Mouse (Mus musculus) spleen, adult 12 weeks (tissue): ENCODE data around the gene Ms4a12.
"Not testable (repeated sequence)": the region's sequence is repeated elsewhere in the genome, so short reads cannot be mapped to it uniquely, and the experiment has no call there.

ENCODE experiments used
- DNase-seq: peaks from one replicate; pipeline ENCODE4 v3.0.0; 2022; ENCODE audit warnings: low spot score

The Ms4a12 gene

GRCm38 (mm10) chr19:11232348-11232747 lies at the start of gene Ms4a12:
Gene Ms4a12 (minus strand): TSS chr19:11232448.
- no peak for DNase-seq

- DNase-seq, result no peak
Observed at GRCm38 (mm10) chr19:11280223-11280622, 48.0 kb upstream of the Ms4a12 start.

GRCm38 (mm10) chr19:11276431-11276830 lies 44.2 kb upstream of the Ms4a12 start:
- DNase-seq, result no peak

- DNase-seq, result no peak
Observed at GRCm38 (mm10) chr19:11266956-11267355, 34.7 kb upstream of the Ms4a12 start.

- peak; percentile 29 for DNase-seq
Observed at GRCm38 (mm10) chr19:11266052-11266845, 34.0 kb upstream of the Ms4a12 start, which contains the start of gene Ms4a1. Gene Ms4a1 (minus strand): TSS chr19:11266241.

GRCm38 (mm10) chr19:11264602-11265185 lies 32.4 kb upstream of the Ms4a12 start:
- no peak for DNase-seq

GRCm38 (mm10) chr19:11263549-11263948 lies 31.3 kb upstream of the Ms4a12 start:
- DNase-seq, result no peak

- DNase-seq, result not testable (repeated sequence)
Observed at GRCm38 (mm10) chr19:11262932-11263331, 30.7 kb upstream of the Ms4a12 start.

- DNase-seq, result no peak
Observed at GRCm38 (mm10) chr19:11261522-11261921, 29.3 kb upstream of the Ms4a12 start.

GRCm38 (mm10) chr19:11244230-11244629 lies 12.0 kb upstream of the Ms4a12 start:
- no peak for DNase-seq

- no peak for DNase-seq
Observed at GRCm38 (mm10) chr19:11242560-11242959, 10.3 kb upstream of the Ms4a12 start.

GRCm38 (mm10) chr19:11235820-11236219 lies 3.6 kb upstream of the Ms4a12 start:
- no peak for DNase-seq

GRCm38 (mm10) chr19:11234921-11235735 lies 2.9 kb upstream of the Ms4a12 start:
- no peak for DNase-seq

- DNase-seq, result no peak
Observed at GRCm38 (mm10) chr19:11234244-11234643, 2.0 kb upstream of the Ms4a12 start.

- no peak for DNase-seq
Observed at GRCm38 (mm10) chr19:11196546-11196945, 35.7 kb downstream of the Ms4a12 start, which contains the start of gene Ms4a13. Gene Ms4a13 (minus strand): TSS chr19:11196737.

GRCm38 (mm10) chr19:11192552-11192951 lies 39.7 kb downstream of the Ms4a12 start:
- DNase-seq, result no peak

- peak; percentile 2 for DNase-seq
Observed at GRCm38 (mm10) chr19:11184121-11184520, 48.1 kb downstream of the Ms4a12 start.

- no peak for DNase-seq
Observed at GRCm38 (mm10) chr19:11177464-11177863, 54.8 kb downstream of the Ms4a12 start.

GRCm38 (mm10) chr19:11165172-11165571 lies 67.1 kb downstream of the Ms4a12 start, which contains the start of gene 1700025F22Rik:
Gene 1700025F22Rik (minus strand): TSS chr19:11165320.
- DNase-seq, result peak; percentile 2
